Mouse (Mus musculus) liver, embryonic 13.5 days (tissue): ENCODE data around the gene Lmf2. TPM values are rescaled to one million over a fixed set of nuclear protein-coding genes. Genes with fewer than 3 reads are reported as not detected.

Experiments
- ATAC-seq: fragments of 200-750 bp; cut with Nextera tagmentation; 2 replicates; pipeline ENCODE4 v1.8.0; 2017; ENCODE audit warnings: low read depth, mild to moderate bottlenecking, moderate number of reproducible peaks, moderate library complexity
- DNase-seq: peaks from one replicate; pipeline ENCODE4 v3.0.0; 2022
- H3K27ac ChIP-seq: fragments of 300-500 bp; sonication (generic); 2 replicates; pipeline ENCODE4 v1.5.1; 2015; ENCODE audit warnings: moderate library complexity, mild to moderate bottlenecking, inconsistent platforms
- H3K27me3 ChIP-seq: fragments of 300-500 bp; sonication (generic); 2 replicates; pipeline ENCODE4 v1.6.1; 2015; ENCODE audit warnings: mild to moderate bottlenecking, inconsistent platforms
- H3K36me3 ChIP-seq: fragments of 300-500 bp; sonication (generic); 2 replicates; pipeline ENCODE4 v1.6.1; 2015; ENCODE audit warnings: mild to moderate bottlenecking, inconsistent platforms
- H3K4me1 ChIP-seq: fragments of 300-500 bp; sonication (generic); replicated peaks from 2 replicates; pipeline ENCODE4 v1.6.1; 2015; ENCODE audit warnings: inconsistent platforms
- H3K4me2 ChIP-seq: fragments of 300-500 bp; sonication (generic); 2 replicates; pipeline ENCODE4 v1.6.1; 2015; ENCODE audit warnings: inconsistent platforms, mild to moderate bottlenecking, moderate library complexity
- H3K4me3 ChIP-seq: fragments of 300-500 bp; sonication (generic); replicated peaks from 2 replicates; pipeline ENCODE4 v1.5.1; 2015; ENCODE audit warnings: mild to moderate bottlenecking, inconsistent platforms
- H3K9ac ChIP-seq: fragments of 300-500 bp; sonication (generic); 2 replicates; pipeline ENCODE4 v1.6.1; 2015; ENCODE audit warnings: mild to moderate bottlenecking, inconsistent platforms
- H3K9me3 ChIP-seq: fragments of 300-500 bp; sonication (generic); replicated peaks from 2 replicates; pipeline ENCODE4 v1.6.1; 2016; ENCODE audit warnings: inconsistent platforms
- WGBS: fragments of 180-500 bp; shearing (Covaris S2); methylation state at CpG from one replicate; pipeline ENCODE4 v1.1.7; 2015; ENCODE audit not compliant: insufficient replicate concordance; 5-methylcytosine and 5-hydroxymethylcytosine counted together
- polyA plus RNA-seq: library from polyadenylated mRNA; unstranded; fragments of >200 nt; fragmentation: Nextera tagmentation; extraction: Ambion mirVana; gene quantifications from 2 replicates; pipeline ENCODE4 v1.2.1, GENCODE M21; 2015

The Lmf2 gene
- polyA plus RNA-seq, 1 experiment from 2014 or later: 26.1 TPM

DNA sequence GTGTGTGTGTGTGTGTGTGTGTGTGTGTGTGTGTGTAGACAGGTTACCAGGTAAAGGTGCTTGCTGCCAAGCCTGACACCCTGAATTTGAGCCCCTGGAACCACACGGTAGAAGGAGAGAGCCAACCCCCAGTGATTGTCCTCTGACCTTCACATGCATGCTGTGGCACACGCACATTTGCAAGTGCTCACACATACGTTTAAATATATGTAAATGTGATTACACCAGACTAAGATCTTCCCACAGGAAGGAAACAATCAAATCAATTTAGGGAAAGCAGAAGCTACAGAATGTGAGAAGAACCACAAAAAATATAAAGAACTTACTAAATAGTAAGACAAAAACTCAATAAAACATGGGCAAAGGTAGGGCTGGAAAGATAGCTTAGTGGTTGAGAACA is 15.3 kb downstream of the Lmf2 start:
- WGBS: 42% methylated on average over 3 of the region's 3 CpGs
- Histone ChIP-seq H3K4me3 (no peak overlapping the region), H3K27ac (no peak overlapping the region), H3K9ac (no peak overlapping the region), H3K27me3 (0 out of 2 replicates have a peak, but pooled peaks cover 5% of the 10 kb centered on the region), H3K4me1 (0 out of 2 replicates have a peak, but pooled peaks cover 4% of the 10 kb centered on the region), H3K36me3 (no peaks in the 10 kb centered on the region), H3K9me3 (no peaks in the 10 kb centered on the region), H3K4me2 (no peak overlapping the region)
- DNase-seq (no peak), ATAC-seq (no peak)

DNA sequence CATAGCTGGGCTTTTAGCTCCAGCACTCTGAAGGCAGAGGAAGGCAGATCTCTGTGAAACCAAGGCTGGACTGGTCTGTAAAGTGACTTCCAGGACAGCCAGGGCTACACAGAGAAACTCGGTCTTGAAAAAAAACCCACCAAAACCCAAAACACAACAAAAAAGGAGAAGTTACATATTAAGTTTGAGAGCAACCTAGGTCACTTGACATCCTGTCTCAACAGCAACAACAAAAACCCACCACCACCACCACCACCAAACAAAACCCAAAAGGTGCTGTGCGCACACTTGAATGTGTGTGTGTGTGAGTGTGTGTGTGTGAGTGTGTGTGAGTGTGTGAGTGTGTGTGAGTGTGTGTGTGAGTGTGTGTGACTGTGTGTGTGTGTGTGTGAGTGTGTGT is 15.8 kb downstream of the Lmf2 start:
- Histone ChIP-seq H3K27me3 (0 out of 2 replicates have a peak, but pooled peaks cover 5% of the 10 kb centered on the region), H3K4me2 (no peak overlapping the region), H3K36me3 (no peaks in the 10 kb centered on the region), H3K9ac (no peak overlapping the region), H3K9me3 (no peaks in the 10 kb centered on the region), H3K27ac (no peak overlapping the region), H3K4me3 (no peak overlapping the region), H3K4me1 (0 out of 2 replicates have a peak, but pooled peaks cover 4% of the 10 kb centered on the region)
- DNase-seq: no peak
- WGBS: 37% methylated on average over 2 of the region's 2 CpGs
- no peak for ATAC-seq

- no peak overlapping the region for H3K27ac ChIP-seq
- no peak overlapping the region for H3K4me2 ChIP-seq
- DNase-seq: no peak
- no peak overlapping the region for H3K9ac ChIP-seq
- H3K27me3 ChIP-seq: 0 out of 2 replicates have a peak, but pooled peaks cover 5% of the 10 kb centered on the region
- ATAC-seq: no peak
- 72% methylated on average over 14 of the region's 14 CpGs for WGBS
- H3K4me1 ChIP-seq: 0 out of 2 replicates have a peak, but pooled peaks cover 4% of the 10 kb centered on the region
- no peaks in the 10 kb centered on the region for H3K36me3 ChIP-seq
- no peaks in the 10 kb centered on the region for H3K9me3 ChIP-seq
- no peak overlapping the region for H3K4me3 ChIP-seq
Observed at GRCm38 (mm10) chr15:89336422-89336821, 19.0 kb downstream of the Lmf2 start.

DNA sequence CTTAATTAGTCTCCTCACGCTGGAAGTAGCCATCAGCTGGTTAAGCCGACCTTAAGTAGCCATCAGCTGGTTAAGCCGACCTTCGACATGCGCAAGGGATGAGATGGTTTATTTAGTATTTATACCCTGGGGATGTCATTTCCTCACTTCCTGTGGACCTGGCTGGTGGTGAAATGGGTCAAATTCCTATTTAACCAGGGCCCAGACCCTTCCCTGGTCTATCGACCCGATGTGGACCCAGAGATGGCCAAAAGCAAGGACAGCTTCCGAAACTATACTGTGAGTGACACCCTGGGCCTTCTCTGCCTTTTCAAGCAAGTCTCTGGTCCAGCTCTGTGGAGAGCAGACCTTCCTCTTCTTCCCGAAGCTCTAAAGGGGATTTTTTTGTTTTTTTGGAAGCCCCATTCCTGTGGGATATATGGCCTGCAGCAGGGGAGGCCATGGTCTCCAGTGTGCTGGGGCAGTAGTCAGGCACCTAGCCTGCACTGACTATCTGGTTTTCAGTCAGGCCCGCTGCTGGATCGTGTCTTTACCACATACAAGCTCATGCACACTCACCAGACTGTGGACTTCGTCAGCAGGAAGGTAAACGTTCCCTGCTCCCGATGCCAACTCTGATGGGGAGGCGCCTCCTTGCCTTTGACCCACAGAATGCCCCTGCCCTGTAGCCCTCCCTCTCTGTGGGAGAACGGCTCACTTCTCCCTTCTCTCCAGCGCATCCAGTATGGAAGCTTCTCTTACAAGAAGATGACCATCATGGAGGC is 20.5 kb downstream of the Lmf2 start:
- ATAC-seq: peak; percentile 36
- WGBS: 73% methylated on average over 17 of the region's 17 CpGs

DNA sequence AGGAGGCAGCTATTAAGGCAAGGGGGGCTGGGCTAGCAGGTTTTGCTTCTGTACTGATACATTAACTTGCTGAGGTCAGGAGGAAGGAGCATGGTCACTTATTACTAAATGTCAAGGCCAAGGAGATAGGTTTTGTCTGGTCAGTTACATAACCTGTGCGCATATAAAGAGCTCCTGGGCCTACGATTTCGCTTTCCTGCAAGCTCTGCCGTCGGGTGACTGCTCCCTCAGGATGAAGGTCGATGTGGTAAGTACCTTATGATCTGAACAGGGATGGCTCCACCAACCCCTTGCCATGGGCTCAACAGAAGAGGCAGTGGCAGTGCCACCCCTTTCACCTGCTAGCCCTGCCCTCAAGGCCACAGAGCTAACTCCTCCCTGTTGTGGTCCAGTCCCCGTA is 21.2 kb downstream of the Lmf2 start, which contains the start of gene Miox:
Gene Miox, plus strand, starts transcription at position 128 of the 400 bp plus-strand sequence.
- 0 out of 2 replicates have a peak, but pooled peaks cover 4% of the 10 kb centered on the region for H3K4me1 ChIP-seq
- no peak for ATAC-seq

More for the DNA sequence above, 20.5 kb downstream of the Lmf2 start:
- H3K9ac ChIP-seq: no peak overlapping the region
- no peak overlapping the region for H3K27ac ChIP-seq
- 0 out of 2 replicates have a peak, but pooled peaks cover 4% of the 10 kb centered on the region for H3K4me1 ChIP-seq
- no peak overlapping the region for H3K4me3 ChIP-seq
- H3K36me3 ChIP-seq: no peaks in the 10 kb centered on the region
- DNase-seq: no peak
- H3K27me3 ChIP-seq: 0 out of 2 replicates have a peak, but pooled peaks cover 5% of the 10 kb centered on the region
- H3K9me3 ChIP-seq: no peaks in the 10 kb centered on the region
- 0 out of 2 replicates have a peak overlapping the region, but pooled peaks have one; percentile 10 for H3K4me2 ChIP-seq

DNA sequence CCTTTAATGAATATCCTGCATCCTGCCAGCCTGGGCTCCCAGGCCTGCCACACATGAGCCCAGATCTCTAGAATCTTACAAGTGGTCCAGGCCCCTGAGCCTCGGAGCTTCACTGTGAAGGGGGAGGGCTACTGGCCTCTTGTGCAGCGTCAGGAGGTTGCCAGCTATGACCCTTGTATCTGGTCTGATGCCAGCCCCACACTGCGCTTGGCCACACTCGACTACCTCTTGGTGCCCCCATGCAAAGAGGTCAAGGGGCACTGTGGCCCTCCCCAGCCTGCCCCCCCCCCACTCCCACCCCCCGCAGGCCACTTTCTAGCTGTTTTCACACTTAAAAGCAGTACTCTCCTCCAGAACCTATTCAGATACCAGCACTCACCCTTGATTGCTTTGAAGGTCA is 29.0 kb downstream of the Lmf2 start:
- no peak for ATAC-seq

More for the DNA sequence above, 21.2 kb downstream of the Lmf2 start, which contains the start of gene Miox:
- Histone ChIP-seq H3K4me2 (no peak within 1 kb of the TSS), H3K36me3 (no peaks in the 10 kb centered on the region), H3K27me3 (0 out of 2 replicates have a peak, but pooled peaks cover 5% of the 10 kb centered on the region), H3K27ac (no peak within 1 kb of the TSS), H3K9me3 (no peaks in the 10 kb centered on the region), H3K4me3 (no peak within 1 kb of the TSS), H3K9ac (no peak within 1 kb of the TSS)
- no peak for DNase-seq
- 76% methylated on average over 7 of the region's 7 CpGs for whole genome bisulfite sequencing

DNA sequence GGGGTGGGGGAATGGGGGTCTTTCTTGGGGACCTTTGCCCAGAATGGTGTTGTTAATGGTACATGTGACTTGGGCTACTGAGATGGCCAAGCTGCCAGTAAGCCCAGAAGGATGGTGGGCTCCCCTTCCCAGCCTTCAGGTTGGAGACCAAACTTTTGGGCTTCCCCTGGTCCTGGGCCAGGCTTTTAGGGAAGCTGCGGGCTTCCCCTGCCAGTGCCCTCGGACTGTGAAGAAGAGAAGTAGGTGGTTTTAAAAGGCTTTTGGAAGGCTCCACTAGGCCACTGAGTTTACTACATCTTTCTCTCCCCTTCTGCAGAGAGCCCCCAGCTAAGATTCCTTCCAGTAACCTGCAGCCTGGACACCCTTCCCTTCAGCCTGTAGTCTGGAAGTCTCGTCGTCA is 31.8 kb downstream of the Lmf2 start:
- Histone ChIP-seq H3K4me2 (peak overlapping the region; percentile 67), H3K9ac (peak overlapping the region; percentile 69), H3K27ac (no peak overlapping the region), H3K4me3 (peak overlapping the region; percentile 56), H3K27me3 (peaks cover 26% of the 10 kb centered on the region), H3K9me3 (no peaks in the 10 kb centered on the region), H3K36me3 (no peaks in the 10 kb centered on the region), H3K4me1 (peaks cover 31% of the 10 kb centered on the region)
- 77% methylated on average over 4 of the region's 4 CpGs for WGBS
- no peak for DNase-seq
- no peak for ATAC-seq

More for the DNA sequence above, 29.0 kb downstream of the Lmf2 start:
- no peak overlapping the region for H3K4me3 ChIP-seq
- no peak overlapping the region for H3K27ac ChIP-seq
- H3K9ac ChIP-seq: no peak overlapping the region
- peaks cover 26% of the 10 kb centered on the region for H3K27me3 ChIP-seq
- H3K9me3 ChIP-seq: no peaks in the 10 kb centered on the region
- H3K4me1 ChIP-seq: peaks cover 20% of the 10 kb centered on the region
- DNase-seq: no peak
- H3K4me2 ChIP-seq: no peak overlapping the region
- 70% methylated on average over 5 of the region's 5 CpGs for WGBS
- H3K36me3 ChIP-seq: no peaks in the 10 kb centered on the region

- ATAC-seq (peak; percentile 37; the same call in 1 of the 2 replicates), DNase-seq (peak; percentile 28)
- WGBS: 8% methylated on average over 26 of the region's 26 CpGs
- Histone ChIP-seq H3K9ac (peak within 1 kb of the TSS; percentile 69), H3K4me1 (peaks cover 31% of the 10 kb centered on the region), H3K27me3 (peaks cover 23% of the 10 kb centered on the region), H3K4me3 (peak within 1 kb of the TSS; percentile 56), H3K36me3 (no peaks in the 10 kb centered on the region), H3K27ac (no peak within 1 kb of the TSS), H3K4me2 (peak within 1 kb of the TSS; percentile 67), H3K9me3 (no peaks in the 10 kb centered on the region)
Observed at GRCm38 (mm10) chr15:89322670-89323522, 32.6 kb downstream of the Lmf2 start, which contains the start of gene Adm2. Gene Adm2 (plus strand): TSS chr15:89322720.

GRCm38 (mm10) chr15:89321264-89321663 is 34.2 kb downstream of the Lmf2 start:
- Histone ChIP-seq H3K27ac (no peak overlapping the region), H3K9me3 (no peaks in the 10 kb centered on the region), H3K9ac (no peak overlapping the region), H3K36me3 (no peaks in the 10 kb centered on the region), H3K4me3 (no peak overlapping the region), H3K4me1 (peaks cover 31% of the 10 kb centered on the region), H3K27me3 (peaks cover 23% of the 10 kb centered on the region), H3K4me2 (peak overlapping the region; percentile 19; the same call in 1 of the 2 replicates)
- DNase-seq (no peak), ATAC-seq (peak; percentile 61; the same call in 1 of the 2 replicates)
- WGBS: 23% methylated on average over 8 of the region's 8 CpGs

DNA sequence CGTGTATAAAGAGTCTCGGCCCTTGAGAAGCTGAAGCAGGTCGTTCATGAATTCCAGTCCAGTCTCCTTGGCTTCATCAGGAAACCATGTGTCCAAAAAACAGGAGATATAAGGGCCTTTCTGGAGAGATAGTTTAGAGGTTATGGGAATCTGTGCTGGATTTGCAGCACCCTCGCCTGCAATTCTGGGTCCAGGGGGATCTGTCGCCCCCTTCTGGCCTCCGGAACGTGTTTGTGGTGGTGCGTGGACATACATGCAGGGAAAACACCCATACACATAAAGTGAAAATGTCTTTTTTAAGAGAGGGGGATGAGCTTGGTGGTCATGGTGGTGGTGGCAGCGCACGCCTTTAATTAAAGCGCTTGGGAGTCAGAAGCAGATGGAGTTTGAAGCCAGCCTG is 39.3 kb downstream of the Lmf2 start:
- Histone ChIP-seq H3K4me1 (peaks cover 50% of the 10 kb centered on the region), H3K27me3 (no peaks in the 10 kb centered on the region), H3K4me3 (0 out of 2 replicates have a peak overlapping the region, but pooled peaks have one; percentile 92), H3K27ac (peak overlapping the region; percentile 67; the same call in 1 of the 2 replicates), H3K36me3 (no peaks in the 10 kb centered on the region), H3K9ac (no peak overlapping the region), H3K4me2 (peak overlapping the region; percentile 94), H3K9me3 (no peaks in the 10 kb centered on the region)
- ATAC-seq (no peak), DNase-seq (peak; percentile 34)
- 68% methylated on average over 11 of the region's 11 CpGs for WGBS
